Mouse (Mus musculus): ENCODE data around the gene Vmn1r51.
"Not testable (repeated sequence)": the region's sequence is repeated elsewhere in the genome, so short reads cannot be mapped to it uniquely, and the experiment has no call there.

Vmn1r51 gene

GRCm38 (mm10) chr6:90122296-90122695, at the start of gene Vmn1r51:
Gene Vmn1r51, plus strand, starts transcription at chr6:90122596.
- not testable (repeated sequence) for DNase-seq

- no peak for DNase-seq
Observed at GRCm38 (mm10) chr6:90078406-90078805, 44.0 kb upstream of the Vmn1r51 start, which contains the start of gene Vmn1r49. Gene Vmn1r49, minus strand, starts transcription at chr6:90078506.

GRCm38 (mm10) chr6:90100566-90100965, 21.8 kb upstream of the Vmn1r51 start:
- DNase-seq, result no peak

- DNase-seq, result no peak
Observed at GRCm38 (mm10) chr6:90101130-90101529, 21.3 kb upstream of the Vmn1r51 start, which contains the start of gene Vmn1r50. Gene Vmn1r50, plus strand, starts transcription at chr6:90101430.

GRCm38 (mm10) chr6:90160139-90160538, 37.7 kb downstream of the Vmn1r51 start:
- DNase-seq, result no peak

- no peak for DNase-seq
Observed at GRCm38 (mm10) chr6:90174508-90174907, 52.1 kb downstream of the Vmn1r51 start, which contains the start of gene Vmn1r52. Gene Vmn1r52, plus strand, starts transcription at chr6:90174808.

Data from thymus, adult 18-20 months (tissue).